Mouse (Mus musculus) MN1 (cell line): ENCODE measurements at regions not wholly inside any gene's neighbourhood (a gene's known extent, or its start where the extent isn't known, plus 50 kb on each side); places are given as distances from the start of the nearest gene placed in this dataset.
A peak's percentile ranks its signal among the peaks of the same experiment; 100 is the strongest.

Source experiments
- DNase-seq: peaks from one replicate; pipeline ENCODE4 v3.0.0-alpha.2; 2016; ENCODE audit warnings: low spot score

DNA sequence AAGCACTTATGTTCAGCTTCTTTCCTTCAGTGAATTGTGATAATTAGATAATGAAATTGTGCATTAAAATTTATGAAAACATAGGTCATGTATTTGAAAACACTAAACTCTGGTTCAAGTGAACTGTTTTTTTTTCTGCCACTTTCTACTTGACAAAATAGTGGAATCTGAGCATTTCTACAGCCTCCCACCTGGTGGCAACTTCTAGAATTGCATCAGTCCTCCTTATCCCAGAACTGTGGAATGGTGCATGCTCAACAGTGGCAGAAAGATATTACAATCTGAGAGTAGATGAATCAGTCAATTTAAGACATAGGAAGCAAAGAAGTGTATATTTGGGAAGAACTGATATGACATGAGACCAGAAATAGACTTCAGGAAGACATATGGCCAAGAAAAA, 84.1 kb upstream of the Gm28269 start:
- peak; percentile 9 for DNase-seq

DNA sequence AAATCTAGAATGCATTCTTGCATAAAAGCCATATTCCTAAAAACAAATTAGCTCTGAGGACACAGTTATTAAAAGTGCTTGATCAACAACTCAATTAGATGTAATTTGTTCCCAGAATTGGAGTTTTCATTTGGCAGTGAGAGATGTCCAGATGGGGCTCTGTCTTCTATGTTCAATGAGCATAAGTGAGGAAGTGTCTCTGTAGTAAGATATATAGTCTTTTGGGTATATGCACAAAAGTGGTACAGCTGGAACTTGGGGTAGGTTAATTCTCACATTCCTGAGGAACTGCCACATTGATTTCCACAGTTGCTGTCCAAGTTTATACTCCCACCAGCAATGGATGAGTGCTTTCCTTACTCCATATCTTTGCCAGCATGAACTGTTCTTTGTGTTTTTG, 64.3 kb upstream of the Gm28269 start:
- DNase-seq: no peak

DNA sequence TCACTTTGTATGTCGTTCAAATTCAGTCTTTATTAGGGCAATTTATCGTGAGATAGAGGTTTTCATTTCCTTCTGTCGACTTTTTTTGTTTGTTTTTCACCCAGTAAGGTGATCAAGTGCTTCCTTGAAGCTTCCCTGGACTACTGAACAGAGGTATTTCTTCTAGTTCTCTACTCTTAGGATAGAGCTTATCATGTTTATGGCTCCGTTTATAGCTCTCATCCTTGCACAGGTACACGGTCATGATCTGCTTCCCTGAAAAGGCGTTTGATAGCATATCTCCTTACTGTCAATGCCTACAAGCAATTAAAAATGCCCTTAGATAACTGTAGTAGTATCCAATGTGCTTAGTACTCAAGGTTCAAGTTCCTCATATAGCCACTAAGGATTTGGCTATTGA, 56.9 kb upstream of the Gm28269 start:
- DNase-seq: no peak
